Mouse (Mus musculus) midbrain, embryonic 11.5 days (tissue): ENCODE results near the gene Upf3a. TPM values are rescaled to one million over a fixed set of nuclear protein-coding genes. Genes with fewer than 3 reads are reported as not detected.
"Not testable (repeated sequence)": the region's sequence is repeated elsewhere in the genome, so short reads cannot be mapped to it uniquely, and the experiment has no call there.

Experiments used
- ATAC-seq: fragments of 200-750 bp; cut with Nextera tagmentation; 2 replicates; pipeline ENCODE4 v1.8.0; 2017; ENCODE audit warnings: moderate TSS enrichment, moderate library complexity; ENCODE audit not compliant: low FRiP score
- DNase-seq: peaks from one replicate; pipeline ENCODE4 v3.0.0; 2015; ENCODE audit warnings: low spot score; ENCODE audit errors: missing footprints
- H3K27ac ChIP-seq: fragments of 300-500 bp; sonication (generic); 2 replicates; pipeline ENCODE4 v1.5.1; 2014; ENCODE audit warnings: low read depth, low read length
- H3K27me3 ChIP-seq: fragments of 300-500 bp; sonication (generic); 2 replicates; pipeline ENCODE4 v1.6.1; 2014; ENCODE audit warnings: mild to moderate bottlenecking, low read length, moderate library complexity, mixed read lengths; ENCODE audit not compliant: control insufficient read depth, insufficient read depth
- H3K36me3 ChIP-seq: fragments of 300-500 bp; sonication (generic); 2 replicates; pipeline ENCODE4 v1.6.1; 2014; ENCODE audit warnings: mild to moderate bottlenecking, low read length, moderate library complexity, mixed read lengths; ENCODE audit not compliant: control insufficient read depth, insufficient read depth
- H3K4me1 ChIP-seq: fragments of 300-500 bp; sonication (generic); 2 replicates; pipeline ENCODE4 v1.6.1; 2014; ENCODE audit warnings: low read length; ENCODE audit not compliant: control insufficient read depth, insufficient read depth
- H3K4me2 ChIP-seq: fragments of 300-500 bp; sonication (generic); 2 replicates; pipeline ENCODE4 v1.6.1; 2014; ENCODE audit warnings: mild to moderate bottlenecking, moderate library complexity
- H3K4me3 ChIP-seq: fragments of 300-500 bp; sonication (generic); 2 replicates; pipeline ENCODE4 v1.5.1; 2014; ENCODE audit warnings: low read depth, low read length
- H3K9ac ChIP-seq: fragments of 300-500 bp; sonication (generic); 2 replicates; pipeline ENCODE4 v1.6.1; 2014; ENCODE audit warnings: low read length
- H3K9me3 ChIP-seq: fragments of 300-500 bp; sonication (generic); 2 replicates; pipeline ENCODE4 v1.6.1; 2016; ENCODE audit warnings: low read length; ENCODE audit not compliant: control insufficient read depth
- WGBS: fragments of 180-500 bp; shearing (Covaris S2); extraction: QIAGEN DNeasy Blood & Tissue Kit; methylation state at CpG from one replicate; pipeline ENCODE4 v1.1.7; 2014; 5-methylcytosine and 5-hydroxymethylcytosine counted together
- polyA plus RNA-seq: library from polyadenylated mRNA; unstranded; fragments of >200 nt; fragmentation: Nextera tagmentation; extraction: Ambion mirVana; gene quantifications from 2 replicates; pipeline ENCODE4 v1.2.1, GENCODE M21; 2014

The Upf3a gene
- polyA plus RNA-seq, result 37.8 and 39.2 TPM in 2 replicates

DNA sequence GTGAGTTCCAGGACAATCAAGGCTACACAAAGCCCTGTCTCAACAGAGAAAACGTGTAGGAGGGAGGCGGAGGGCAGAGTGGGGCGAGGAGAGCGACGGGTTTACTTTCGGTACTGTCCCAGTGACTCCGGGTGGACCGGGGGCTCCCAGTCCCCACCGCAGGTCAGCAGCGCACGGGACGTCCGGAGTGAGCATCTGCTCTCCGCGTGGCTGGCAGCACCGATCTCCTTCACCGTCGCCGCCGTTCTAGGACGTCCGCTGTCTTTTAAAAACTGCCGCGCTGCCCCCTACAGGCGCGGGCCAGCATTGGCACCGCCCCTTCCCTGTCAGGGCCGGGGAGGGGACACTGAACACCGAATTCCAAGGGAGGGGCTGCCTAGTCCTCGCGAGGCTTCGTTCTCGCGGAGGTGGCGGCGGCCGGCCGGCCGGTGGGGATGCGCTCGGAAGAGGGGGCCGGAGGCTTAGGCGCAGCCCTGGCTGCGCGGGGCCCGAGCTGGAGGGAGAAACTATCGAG is at the start of gene Upf3a:
Upf3a (plus strand) TSS at position 366 of the 514 bp plus-strand sequence.
- Histone ChIP-seq H3K4me2 (peak within 1 kb of the TSS; percentile 68), H3K9ac (peak within 1 kb of the TSS; percentile 76), H3K4me1 (peaks cover 9% of the 10 kb centered on the region), H3K27ac (peak within 1 kb of the TSS; percentile 84), H3K36me3 (peaks cover 5% of the 10 kb centered on the region), H3K27me3 (no peaks in the 10 kb centered on the region), H3K4me3 (peak within 1 kb of the TSS; percentile 64), H3K9me3 (no peaks in the 10 kb centered on the region)
- peak; percentile 94 for ATAC-seq
- WGBS, result under 1% methylated on average over 47 of the region's 47 CpGs
- DNase-seq, result peak; percentile 99

DNA sequence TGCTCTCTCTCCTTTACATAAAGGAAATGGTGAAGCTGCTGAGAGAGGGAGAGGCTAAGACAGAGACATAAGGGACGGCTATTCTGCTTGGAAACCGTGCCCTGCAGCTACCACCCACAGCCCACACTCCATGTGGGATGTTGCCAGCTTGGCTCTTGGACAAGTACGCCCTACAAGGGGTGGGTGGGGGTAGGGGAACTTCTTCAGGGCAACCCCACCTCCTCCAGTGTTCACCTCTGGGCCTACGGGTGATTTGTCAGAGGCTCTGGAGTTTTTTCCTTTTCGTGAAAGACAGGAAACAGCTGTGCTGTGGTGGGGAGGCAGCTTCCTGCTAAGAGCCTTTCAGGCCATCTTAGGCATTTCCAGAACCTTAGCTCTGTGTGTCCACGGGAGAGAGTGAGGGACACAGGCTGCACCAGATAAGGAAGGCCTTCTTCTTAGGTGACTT is 45.1 kb upstream of the Upf3a start:
- Histone ChIP-seq H3K9ac (no peak overlapping the region), H3K4me3 (no peak overlapping the region), H3K27me3 (no peaks in the 10 kb centered on the region), H3K4me1 (no peaks in the 10 kb centered on the region), H3K36me3 (no peaks in the 10 kb centered on the region), H3K27ac (no peak overlapping the region), H3K9me3 (no peaks in the 10 kb centered on the region), H3K4me2 (no peak overlapping the region)
- WGBS, result 57% methylated on average over 6 of the region's 6 CpGs
- ATAC-seq (no peak), DNase-seq (no peak)

DNA sequence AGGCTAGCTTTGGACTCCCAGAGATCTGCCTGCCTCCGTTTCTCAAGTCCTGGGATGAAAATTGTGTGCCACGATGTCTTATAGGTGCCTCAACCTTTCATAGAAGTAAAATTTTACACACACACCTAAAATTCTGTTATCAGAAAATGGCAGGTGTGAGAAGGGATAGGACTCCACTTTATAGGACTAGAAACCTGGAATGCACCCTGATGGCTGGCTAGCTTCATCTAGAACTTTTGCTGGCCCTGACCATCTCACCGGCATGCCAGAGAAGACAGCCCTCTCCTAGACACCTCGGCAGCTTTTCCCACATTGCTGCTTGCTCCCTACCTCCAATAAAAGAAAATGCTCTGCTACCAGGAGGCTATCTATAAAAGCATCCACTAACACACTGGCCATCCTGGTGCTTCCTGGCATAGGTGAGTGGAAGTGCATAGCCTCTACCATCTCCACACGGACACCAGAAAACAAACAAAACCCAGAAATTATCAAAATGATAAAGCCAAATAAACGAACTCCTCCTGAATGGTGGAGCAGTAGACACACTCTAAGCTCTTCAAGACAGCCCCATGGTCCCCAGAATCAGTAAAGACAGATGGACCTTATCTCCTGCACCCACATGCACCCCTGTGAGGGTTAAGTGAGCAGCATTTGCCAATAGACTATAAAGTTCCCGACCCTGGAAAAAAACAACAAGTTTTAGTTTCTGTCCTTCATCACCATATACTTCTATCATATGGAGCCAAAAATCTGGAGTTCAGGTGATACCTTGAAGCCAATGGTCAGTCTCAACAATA is 44.4 kb upstream of the Upf3a start:
- Histone ChIP-seq H3K27me3 (no peaks in the 10 kb centered on the region), H3K9ac (no peak overlapping the region), H3K9me3 (no peaks in the 10 kb centered on the region), H3K4me1 (no peaks in the 10 kb centered on the region), H3K4me3 (no peak overlapping the region), H3K4me2 (no peak overlapping the region), H3K27ac (no peak overlapping the region), H3K36me3 (no peaks in the 10 kb centered on the region)
- whole genome bisulfite sequencing, result 85% methylated on average over 7 of the region's 7 CpGs
- no peak for DNase-seq
- no peak for ATAC-seq

- not testable (repeated sequence) for ATAC-seq, H3K9ac ChIP-seq, H3K4me3 ChIP-seq, H3K4me1 ChIP-seq, H3K36me3 ChIP-seq, H3K27me3 ChIP-seq, H3K9me3 ChIP-seq, H3K27ac ChIP-seq, H3K4me2 ChIP-seq, DNase-seq
- 93% methylated on average over 4 of the region's 6 CpGs for WGBS
These were observed 39.2 kb upstream of the Upf3a start for GRCm38 (mm10) chr8:13746212-13746611.

- no peak for ATAC-seq
- no peaks in the 10 kb centered on the region for H3K36me3 ChIP-seq
- H3K9ac ChIP-seq, result no peak overlapping the region
- H3K27ac ChIP-seq, result no peak overlapping the region
- WGBS, result 49% methylated on average over 3 of the region's 3 CpGs
- H3K9me3 ChIP-seq, result no peaks in the 10 kb centered on the region
- DNase-seq, result no peak
- H3K4me1 ChIP-seq, result no peaks in the 10 kb centered on the region
- no peak overlapping the region for H3K4me2 ChIP-seq
- H3K4me3 ChIP-seq, result no peak overlapping the region
- no peaks in the 10 kb centered on the region for H3K27me3 ChIP-seq
These were observed 37.8 kb upstream of the Upf3a start for GRCm38 (mm10) chr8:13747626-13748025.

DNA sequence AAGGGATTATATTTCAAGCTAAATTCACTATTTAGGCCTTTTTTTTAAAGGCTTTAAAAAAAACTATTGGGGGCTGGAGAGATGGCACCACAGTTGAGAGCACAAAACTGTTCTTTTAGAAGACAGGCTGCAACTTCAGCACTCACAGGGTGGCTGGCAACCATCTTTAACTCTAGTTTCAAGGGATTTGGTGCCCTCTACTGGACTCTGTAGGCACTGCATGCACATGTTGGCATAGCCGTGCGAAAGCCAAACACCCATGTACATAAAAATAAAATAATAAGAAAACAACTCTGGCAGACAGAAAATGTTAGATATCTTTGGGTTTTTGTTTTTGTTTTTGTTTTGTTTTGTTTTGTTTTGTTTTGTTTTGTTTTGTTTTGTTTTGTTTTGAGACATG is 31.7 kb upstream of the Upf3a start:
- DNase-seq, result peak; percentile 97
- H3K27me3 ChIP-seq, result no peaks in the 10 kb centered on the region
- H3K36me3 ChIP-seq, result no peaks in the 10 kb centered on the region
- H3K4me1 ChIP-seq, result peaks cover 5% of the 10 kb centered on the region; the same call in 1 of the 2 replicates
- no peak overlapping the region for H3K4me2 ChIP-seq
- whole genome bisulfite sequencing, result 35% methylated on average over 2 of the region's 2 CpGs
- no peak overlapping the region for H3K9ac ChIP-seq
- H3K4me3 ChIP-seq, result no peak overlapping the region
- no peaks in the 10 kb centered on the region for H3K9me3 ChIP-seq
- ATAC-seq, result no peak
- H3K27ac ChIP-seq, result no peak overlapping the region

- WGBS, result 77% methylated on average over 7 of the region's 7 CpGs
- H3K4me2 ChIP-seq, result no peak overlapping the region
- DNase-seq, result no peak
These were observed 28.9 kb upstream of the Upf3a start for GRCm38 (mm10) chr8:13756480-13756879.

GRCm38 (mm10) chr8:13756982-13757804 is 28.2 kb upstream of the Upf3a start, which contains the start of gene Cdc16:
TSS of gene Cdc16 (plus strand) at chr8:13757676.
- 9% methylated on average over 40 of the region's 40 CpGs for WGBS
- H3K4me1 ChIP-seq, result peaks cover 7% of the 10 kb centered on the region; the same call in 1 of the 2 replicates
- H3K4me2 ChIP-seq, result peak within 1 kb of the TSS; percentile 91
- H3K9me3 ChIP-seq, result no peaks in the 10 kb centered on the region
- H3K4me3 ChIP-seq, result peak within 1 kb of the TSS; percentile 99
- peaks cover 2% of the 10 kb centered on the region; the same call in 1 of the 2 replicates for H3K36me3 ChIP-seq
- peak within 1 kb of the TSS; percentile 94 for H3K9ac ChIP-seq
- H3K27ac ChIP-seq, result no peak within 1 kb of the TSS; the same call in 1 of the 2 replicates
- peak; percentile 100 for DNase-seq
- H3K27me3 ChIP-seq, result no peaks in the 10 kb centered on the region
- peak; percentile 97 for ATAC-seq

More at GRCm38 (mm10) chr8:13756480-13756879, 28.9 kb upstream of the Upf3a start:
- ATAC-seq, result no peak
- Histone ChIP-seq H3K9me3 (no peaks in the 10 kb centered on the region), H3K27ac (no peak overlapping the region), H3K36me3 (no peaks in the 10 kb centered on the region; the same call in 1 of the 2 replicates), H3K27me3 (no peaks in the 10 kb centered on the region), H3K9ac (no peak overlapping the region), H3K4me1 (peaks cover 7% of the 10 kb centered on the region; the same call in 1 of the 2 replicates), H3K4me3 (no peak overlapping the region)
